Mouse (Mus musculus) forebrain, embryonic 11.5 days (tissue): ENCODE results near the gene Ttc27. TPM values are rescaled to one million over a fixed set of nuclear protein-coding genes. Genes with fewer than 3 reads are reported as not detected.

Experiments
- ATAC-seq: fragments of 200-750 bp; cut with Nextera tagmentation; replicated peaks from 2 replicates; pipeline ENCODE4 v1.8.0; 2017; ENCODE audit warnings: moderate TSS enrichment; ENCODE audit not compliant: low FRiP score
- DNase-seq: peaks from one replicate; pipeline ENCODE4 v3.0.0-alpha.2; 2017; ENCODE audit warnings: low spot score
- H3K27ac ChIP-seq: fragments of 300-500 bp; sonication (generic); 2 replicates; pipeline ENCODE4 v1.5.1; 2014; ENCODE audit warnings: low read depth, low read length
- H3K27me3 ChIP-seq: fragments of 300-500 bp; sonication (generic); 2 replicates; pipeline ENCODE4 v1.6.1; 2014; ENCODE audit warnings: mild to moderate bottlenecking, low read length, mixed read lengths; ENCODE audit not compliant: control insufficient read depth, insufficient read depth
- H3K36me3 ChIP-seq: fragments of 300-500 bp; sonication (generic); 2 replicates; pipeline ENCODE4 v1.6.1; 2014; ENCODE audit warnings: mild to moderate bottlenecking, low read length, moderate library complexity, mixed read lengths; ENCODE audit not compliant: control insufficient read depth, insufficient read depth
- H3K4me1 ChIP-seq: fragments of 300-500 bp; sonication (generic); replicated peaks from 2 replicates; pipeline ENCODE4 v1.6.1; 2014; ENCODE audit warnings: low read length, mixed read lengths; ENCODE audit not compliant: control insufficient read depth, insufficient read depth
- H3K4me2 ChIP-seq: fragments of 300-500 bp; sonication (generic); 2 replicates; pipeline ENCODE4 v1.6.1; 2014; ENCODE audit warnings: low read depth, mild to moderate bottlenecking, low read length, moderate library complexity, mixed read lengths; ENCODE audit not compliant: severe bottlenecking
- H3K4me3 ChIP-seq: fragments of 300-500 bp; sonication (generic); 2 replicates; pipeline ENCODE4 v1.5.1; 2014; ENCODE audit warnings: low read depth, low read length
- H3K9ac ChIP-seq: fragments of 300-500 bp; sonication (generic); 2 replicates; pipeline ENCODE4 v1.6.1; 2014; ENCODE audit warnings: low read length
- H3K9me3 ChIP-seq: fragments of 300-500 bp; sonication (generic); 2 replicates; pipeline ENCODE4 v1.6.1; 2016; ENCODE audit warnings: low read length, mixed read lengths; ENCODE audit not compliant: control insufficient read depth
- WGBS: fragments of 180-500 bp; shearing (Covaris S2); extraction: QIAGEN DNeasy Blood & Tissue Kit; methylation state at CpG from one replicate; pipeline ENCODE4 v1.1.7; 2014; 5-methylcytosine and 5-hydroxymethylcytosine counted together
- polyA plus RNA-seq: library from polyadenylated mRNA; unstranded; fragments of >200 nt; fragmentation: Nextera tagmentation; extraction: Ambion mirVana; gene quantifications from 2 replicates; pipeline ENCODE4 v1.2.1, GENCODE M21; 2014

Ttc27 gene
- polyA plus RNA-seq, 1 experiment from 2014 or later, result 26.1 TPM

DNA sequence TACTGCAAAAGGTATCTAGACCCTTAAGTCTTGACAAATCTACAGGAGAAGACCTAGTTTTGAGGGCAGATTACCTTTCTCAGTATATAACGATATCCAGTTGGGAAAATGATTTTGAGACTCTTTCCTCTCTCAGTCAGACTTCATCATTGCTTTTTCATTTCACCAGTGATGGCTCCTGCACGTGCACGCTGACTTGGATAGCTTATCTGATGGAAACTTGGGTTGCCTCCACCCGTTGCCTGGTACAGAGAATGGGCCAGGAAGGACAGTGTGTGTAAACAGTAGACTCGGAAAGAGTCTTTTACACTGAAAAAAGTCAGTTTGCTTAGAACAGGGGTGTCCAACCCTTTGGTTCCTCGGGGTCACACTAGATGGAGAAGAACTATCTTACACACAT is 82.3 kb downstream of the Ttc27 start:
- H3K4me3 ChIP-seq, result no peak overlapping the region
- no peak for ATAC-seq
- no peaks in the 10 kb centered on the region for H3K4me1 ChIP-seq
- H3K36me3 ChIP-seq, result no peaks in the 10 kb centered on the region
- H3K9me3 ChIP-seq, result no peaks in the 10 kb centered on the region
- H3K4me2 ChIP-seq, result no peak overlapping the region
- no peak overlapping the region for H3K27ac ChIP-seq
- no peaks in the 10 kb centered on the region for H3K27me3 ChIP-seq
- H3K9ac ChIP-seq, result no peak overlapping the region
- no peak for DNase-seq
- 94% methylated on average over 6 of the region's 6 CpGs for WGBS

DNA sequence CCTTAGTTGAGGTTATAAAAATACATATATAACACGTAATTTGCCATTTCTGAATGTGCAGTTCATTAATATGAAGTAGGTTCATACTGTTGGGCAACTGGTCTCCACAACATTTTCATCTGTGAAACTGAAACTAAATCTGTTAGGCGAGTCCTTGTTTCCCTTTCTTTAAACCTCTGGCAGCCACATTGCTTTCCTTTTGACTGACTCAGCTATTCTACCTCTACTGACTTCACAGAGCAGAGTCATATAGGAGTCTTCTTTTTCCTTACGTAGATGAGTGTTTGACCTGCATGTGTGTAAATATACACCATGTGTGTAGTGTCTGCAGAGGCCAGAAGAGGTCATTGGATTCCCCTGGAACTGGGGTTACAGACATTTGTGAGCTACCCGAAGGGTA is 85.2 kb downstream of the Ttc27 start:
- Histone ChIP-seq H3K9me3 (no peaks in the 10 kb centered on the region), H3K27me3 (no peaks in the 10 kb centered on the region), H3K4me2 (no peak overlapping the region), H3K4me3 (no peak overlapping the region), H3K4me1 (no peaks in the 10 kb centered on the region), H3K27ac (no peak overlapping the region), H3K36me3 (no peaks in the 10 kb centered on the region), H3K9ac (no peak overlapping the region)
- ATAC-seq, result no peak
- no peak for DNase-seq
- 89% methylated on average over 4 of the region's 4 CpGs for WGBS

DNA sequence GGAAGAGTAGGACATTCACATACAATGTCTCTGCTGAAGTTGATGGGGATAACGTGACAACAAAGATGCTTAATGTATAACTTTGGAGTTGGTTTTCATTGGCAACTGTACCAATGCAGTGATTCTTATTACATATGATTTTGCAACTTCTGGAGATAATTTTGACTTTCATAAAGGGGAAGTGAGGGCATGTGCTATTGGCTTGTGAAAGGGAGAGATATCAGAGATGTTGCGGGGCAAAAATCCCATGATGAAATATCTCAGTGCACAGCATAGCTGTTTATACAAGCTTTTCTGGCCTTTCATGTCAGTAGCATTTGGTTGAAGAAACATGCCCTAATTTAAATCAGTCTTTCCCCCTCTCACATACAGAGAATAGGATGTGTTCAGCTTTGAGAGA is 86.3 kb downstream of the Ttc27 start:
- no peak overlapping the region for H3K27ac ChIP-seq
- no peak overlapping the region for H3K9ac ChIP-seq
- DNase-seq (no peak), ATAC-seq (no peak)
- H3K4me2 ChIP-seq, result no peak overlapping the region
- no peaks in the 10 kb centered on the region for H3K36me3 ChIP-seq
- no peaks in the 10 kb centered on the region for H3K27me3 ChIP-seq
- H3K4me1 ChIP-seq, result no peaks in the 10 kb centered on the region
- 96% methylated on average over 2 of the region's 2 CpGs for WGBS
- no peaks in the 10 kb centered on the region for H3K9me3 ChIP-seq
- H3K4me3 ChIP-seq, result no peak overlapping the region

DNA sequence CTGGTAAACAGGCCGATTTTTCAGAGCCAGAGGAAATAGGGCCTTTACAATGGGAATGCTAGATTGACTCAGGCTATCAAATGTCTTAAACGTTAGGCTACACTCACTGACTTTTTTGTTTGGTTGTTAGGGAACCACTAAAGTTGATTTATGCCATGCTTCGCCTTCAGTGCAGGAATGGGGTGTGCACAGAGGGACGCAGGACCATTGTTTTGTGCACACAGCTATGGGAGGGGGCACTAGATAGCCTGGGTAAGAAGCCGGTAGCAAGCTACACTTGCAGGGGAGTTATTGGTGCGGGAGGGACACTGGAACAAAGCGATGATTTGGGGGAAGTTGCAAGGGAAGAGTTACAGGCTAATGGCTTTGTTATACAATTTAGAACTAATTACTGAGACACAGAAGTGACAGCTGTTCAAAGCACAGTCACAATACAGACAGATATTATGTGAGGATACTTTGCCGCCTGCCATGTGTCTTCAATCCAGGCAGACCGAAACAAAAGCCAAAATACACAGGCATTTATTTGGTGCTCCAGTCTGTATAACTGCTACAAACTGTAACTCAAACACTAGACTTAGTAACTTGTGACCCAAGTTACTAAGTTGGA is 86.9 kb downstream of the Ttc27 start:
- no peak overlapping the region for H3K27ac ChIP-seq
- no peaks in the 10 kb centered on the region for H3K36me3 ChIP-seq
- no peaks in the 10 kb centered on the region for H3K27me3 ChIP-seq
- WGBS, result 74% methylated on average over 9 of the region's 9 CpGs
- DNase-seq, result no peak
- no peak overlapping the region for H3K4me3 ChIP-seq
- no peaks in the 10 kb centered on the region for H3K4me1 ChIP-seq
- no peaks in the 10 kb centered on the region for H3K9me3 ChIP-seq
- no peak overlapping the region for H3K4me2 ChIP-seq
- no peak for ATAC-seq
- no peak overlapping the region for H3K9ac ChIP-seq

DNA sequence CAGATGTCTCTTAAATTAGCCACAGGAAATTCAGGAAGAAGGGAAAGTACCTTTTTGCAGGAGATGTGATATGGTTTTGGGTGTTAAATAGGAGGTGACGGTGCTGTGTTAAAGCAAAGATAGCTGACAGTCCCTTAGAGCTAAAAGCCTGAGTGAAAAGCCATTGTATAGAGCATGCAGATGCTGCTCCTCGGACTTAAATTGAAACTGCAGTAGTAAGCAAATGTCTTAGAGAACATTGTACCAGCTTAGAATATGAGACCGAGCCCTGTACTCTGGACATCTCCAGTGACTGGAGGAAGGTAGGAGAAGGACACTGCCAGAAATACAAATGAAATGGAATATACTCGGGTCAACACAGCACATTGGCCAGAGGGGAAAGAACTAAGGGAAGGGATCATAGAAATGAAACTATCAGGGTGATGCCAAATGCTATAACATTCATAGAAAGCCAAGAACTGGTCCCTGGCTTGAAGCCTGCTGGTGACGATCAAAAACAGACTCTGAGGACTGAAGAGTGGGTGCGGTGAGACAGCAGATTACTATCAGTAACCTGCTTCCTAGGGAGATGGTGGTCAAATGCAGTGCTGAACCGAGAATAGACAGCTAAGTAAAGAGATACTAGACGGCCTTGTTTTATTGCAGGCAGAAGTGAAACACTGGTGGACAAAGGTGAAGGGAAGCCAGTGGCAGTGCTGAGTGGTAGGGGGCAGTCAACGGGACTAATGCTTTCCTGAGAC is 90.1 kb downstream of the Ttc27 start:
- 81% methylated on average over 9 of the region's 9 CpGs for WGBS
- no peak for DNase-seq
- H3K36me3 ChIP-seq, result no peaks in the 10 kb centered on the region
- no peak overlapping the region for H3K9ac ChIP-seq
- ATAC-seq, result no peak
- no peaks in the 10 kb centered on the region for H3K4me1 ChIP-seq
- no peaks in the 10 kb centered on the region for H3K9me3 ChIP-seq
- no peak overlapping the region for H3K4me3 ChIP-seq
- no peaks in the 10 kb centered on the region for H3K27me3 ChIP-seq
- H3K4me2 ChIP-seq, result no peak overlapping the region
- H3K27ac ChIP-seq, result no peak overlapping the region

DNA sequence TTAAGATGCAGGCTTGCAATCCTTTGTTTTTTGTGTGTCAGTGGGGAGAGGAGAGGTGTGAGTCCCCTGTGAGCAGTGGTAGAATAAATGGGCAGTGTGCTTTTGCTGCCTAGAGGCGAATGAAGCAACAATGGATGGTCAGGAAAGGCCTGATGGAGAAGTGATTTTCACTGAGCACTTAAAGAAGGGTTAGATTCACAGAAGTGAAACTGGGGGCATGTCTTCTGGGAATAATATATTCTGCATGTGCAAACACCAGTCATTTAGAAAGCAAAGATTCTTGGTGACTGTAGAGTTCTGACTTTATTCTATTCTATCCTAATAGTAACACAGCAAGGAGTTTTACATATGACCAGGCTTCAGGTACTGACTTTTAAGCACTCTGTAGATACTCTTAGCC is 90.8 kb downstream of the Ttc27 start:
- H3K36me3 ChIP-seq, result no peaks in the 10 kb centered on the region
- no peaks in the 10 kb centered on the region for H3K27me3 ChIP-seq
- no peak overlapping the region for H3K27ac ChIP-seq
- no peaks in the 10 kb centered on the region for H3K9me3 ChIP-seq
- H3K9ac ChIP-seq, result no peak overlapping the region
- WGBS, result 87% methylated on average over 1 of the region's 1 CpGs
- H3K4me3 ChIP-seq, result no peak overlapping the region
- no peak for ATAC-seq
- H3K4me2 ChIP-seq, result no peak overlapping the region
- H3K4me1 ChIP-seq, result no peaks in the 10 kb centered on the region
- no peak for DNase-seq

DNA sequence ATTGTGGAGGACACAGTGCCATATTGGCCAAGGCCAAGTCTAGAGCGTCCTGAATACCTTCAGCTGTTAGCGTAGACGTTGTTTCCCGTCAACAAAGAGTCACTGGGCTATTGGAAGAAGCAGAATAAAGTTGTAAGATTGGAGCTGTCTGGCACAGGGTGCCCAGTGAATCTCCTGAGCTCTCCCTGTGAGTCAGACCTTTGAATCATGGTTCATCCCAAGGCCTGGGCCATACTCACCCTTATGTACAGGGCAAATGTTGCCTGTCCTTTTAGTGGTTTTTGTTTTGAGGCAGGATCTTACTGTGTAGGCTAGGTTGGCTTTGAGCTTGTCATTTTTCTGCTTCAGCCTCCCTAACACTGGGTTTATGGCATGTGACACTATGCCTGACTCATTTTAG is 91.4 kb downstream of the Ttc27 start:
- Histone ChIP-seq H3K9ac (no peak overlapping the region), H3K36me3 (no peaks in the 10 kb centered on the region), H3K9me3 (no peaks in the 10 kb centered on the region), H3K27me3 (no peaks in the 10 kb centered on the region), H3K4me1 (no peaks in the 10 kb centered on the region), H3K4me2 (no peak overlapping the region), H3K4me3 (no peak overlapping the region), H3K27ac (no peak overlapping the region)
- ATAC-seq, result no peak
- WGBS, result 92% methylated on average over 4 of the region's 4 CpGs
- no peak for DNase-seq

DNA sequence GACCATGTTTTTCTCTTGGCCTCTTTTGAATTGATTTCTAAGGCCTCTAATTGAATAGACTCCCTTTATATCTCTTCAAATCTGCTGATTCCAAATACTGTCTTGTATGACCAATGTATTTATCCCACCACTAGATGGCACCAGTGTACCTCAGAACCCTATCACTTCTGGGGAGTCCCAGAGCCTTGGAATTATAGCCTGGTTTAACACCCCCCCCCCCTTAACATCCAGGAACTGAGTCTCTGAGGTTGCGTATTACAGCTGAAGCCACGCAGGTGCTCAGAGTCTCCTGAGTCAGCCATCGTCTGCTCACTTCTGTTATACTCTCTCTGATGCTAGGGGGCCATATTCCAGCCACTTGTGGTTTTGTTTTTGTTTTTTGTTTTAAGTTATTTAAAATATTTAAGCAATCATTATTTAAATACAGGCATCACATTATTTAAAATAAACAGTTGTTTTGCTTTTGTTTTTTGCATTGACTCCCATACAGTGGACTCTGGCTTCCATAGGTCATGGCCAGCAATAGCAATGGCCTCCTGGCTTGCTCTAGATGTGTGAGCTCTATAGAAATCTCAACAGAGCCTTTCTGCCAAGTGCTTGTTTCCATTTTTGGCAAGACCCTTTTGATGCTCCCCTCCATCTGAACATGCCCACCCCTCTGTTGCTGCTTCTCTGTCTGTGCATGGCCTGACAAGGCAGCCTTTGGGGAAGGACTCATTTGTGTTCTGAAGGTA is 93.5 kb downstream of the Ttc27 start:
- no peak overlapping the region for H3K4me3 ChIP-seq
- H3K27ac ChIP-seq, result no peak overlapping the region
- WGBS, result 73% methylated on average over 3 of the region's 3 CpGs
- ATAC-seq, result 0 out of 2 replicates have a peak, but pooled peaks have one; percentile 21
- no peaks in the 10 kb centered on the region for H3K9me3 ChIP-seq
- no peak overlapping the region for H3K9ac ChIP-seq
- DNase-seq, result no peak
- H3K4me1 ChIP-seq, result no peaks in the 10 kb centered on the region
- no peak overlapping the region for H3K4me2 ChIP-seq
- H3K27me3 ChIP-seq, result no peaks in the 10 kb centered on the region
- H3K36me3 ChIP-seq, result no peaks in the 10 kb centered on the region
